Mouse (Mus musculus) NIH3T3 (cell line): ENCODE measurements at regions not wholly inside any gene's neighbourhood (a gene's known extent, or its start where the extent isn't known, plus 50 kb on each side); places are given as distances from the start of the nearest gene placed in this dataset.

Experiments
- DNase-seq: peaks from one replicate; pipeline ENCODE4 v3.0.0-alpha.2; 2012; ENCODE audit warnings: low read depth

DNA sequence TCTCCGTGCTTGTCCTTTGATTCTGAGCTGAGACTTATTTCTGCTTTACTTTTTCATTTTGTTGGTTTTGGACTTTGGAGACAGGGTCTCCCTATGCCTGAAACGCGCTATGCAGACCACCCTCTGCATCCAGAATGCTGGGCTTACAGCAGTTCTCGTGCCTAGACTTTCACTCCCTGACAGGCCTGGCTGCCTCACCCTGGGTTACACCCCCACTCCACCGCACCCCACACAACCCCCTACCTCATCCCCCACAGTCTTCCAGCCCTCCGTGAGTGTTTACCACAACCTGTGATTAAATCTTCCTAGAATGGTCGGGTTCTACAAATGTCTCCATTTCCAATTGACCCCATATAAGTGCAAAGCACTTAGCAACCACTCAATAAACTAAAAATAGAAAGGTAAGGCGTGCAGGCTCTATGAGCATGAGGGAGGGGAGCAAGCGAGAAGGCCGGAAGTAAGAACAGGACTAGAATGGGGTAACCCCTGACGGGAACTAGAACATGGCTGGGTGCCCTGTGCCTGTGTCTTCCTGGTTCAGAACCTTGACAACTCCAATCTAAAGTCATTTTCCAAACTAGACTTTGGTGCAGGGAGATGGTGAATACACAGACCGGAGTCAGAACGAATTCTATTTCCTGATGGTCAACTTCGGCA, 131.2 kb upstream of the Lef1 start:
- DNase-seq, result no peak

- no peak for DNase-seq
These were observed 132.2 kb upstream of the Lef1 start for GRCm38 (mm10) chr3:130977921-130978700.

- no peak for DNase-seq
These were observed 134.1 kb upstream of the Lef1 start for GRCm38 (mm10) chr3:130976206-130976605.

GRCm38 (mm10) chr3:130975291-130975690, 135.0 kb upstream of the Lef1 start:
- no peak for DNase-seq

- DNase-seq, result no peak
These were observed 138.1 kb upstream of the Lef1 start for GRCm38 (mm10) chr3:130972126-130972525.

GRCm38 (mm10) chr3:130965275-130965674, 145.0 kb upstream of the Lef1 start:
- no peak for DNase-seq

GRCm38 (mm10) chr3:130964088-130964487, 146.2 kb upstream of the Lef1 start:
- no peak for DNase-seq

- DNase-seq, result no peak
These were observed 146.6 kb upstream of the Lef1 start for GRCm38 (mm10) chr3:130963625-130964024.

DNA sequence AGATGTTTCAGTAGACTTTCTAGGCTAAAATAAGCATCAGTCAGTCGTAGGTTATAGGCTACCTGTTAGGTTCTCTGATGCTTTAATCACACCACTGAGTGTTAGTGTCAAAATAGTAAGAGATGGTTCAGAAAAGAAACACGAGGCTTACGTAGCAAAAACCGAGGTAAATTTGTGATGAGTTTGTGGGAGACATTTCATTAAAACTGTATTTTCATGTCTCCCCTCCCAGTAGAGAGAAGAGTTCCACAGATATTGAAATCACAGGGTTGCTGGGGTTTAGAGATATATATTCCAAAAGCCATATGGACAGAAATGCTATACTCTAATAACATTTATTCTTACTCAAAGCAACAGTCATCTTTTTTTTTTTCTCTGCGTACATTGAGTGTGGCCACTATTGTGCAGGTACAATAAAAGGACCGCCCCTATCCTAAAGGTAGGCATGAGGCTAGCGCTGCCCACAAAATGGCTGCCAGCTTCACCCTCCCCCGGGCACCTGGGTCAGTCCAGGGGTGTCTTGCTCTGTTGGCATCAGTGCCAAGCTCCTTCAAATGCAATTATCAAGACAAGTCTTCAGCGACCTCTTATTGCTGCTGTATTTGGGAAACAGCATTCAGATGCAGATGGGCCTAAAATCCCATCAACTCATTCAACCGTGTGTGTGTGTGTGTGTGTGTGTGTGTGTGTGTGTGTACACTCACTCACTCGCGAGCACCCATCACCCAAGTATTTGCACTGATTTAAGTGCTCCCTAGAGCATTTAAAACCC, 147.4 kb upstream of the Lef1 start:
- no peak for DNase-seq

- no peak for DNase-seq
These were observed 148.1 kb upstream of the Lef1 start for GRCm38 (mm10) chr3:130962151-130962633.

GRCm38 (mm10) chr3:130961704-130962103, 148.6 kb upstream of the Lef1 start:
- no peak for DNase-seq

GRCm38 (mm10) chr3:130955958-130956357, 154.3 kb upstream of the Lef1 start:
- DNase-seq, result peak; percentile 60

- peak; percentile 71 for DNase-seq
These were observed 158.9 kb upstream of the Lef1 start for GRCm38 (mm10) chr3:130951381-130951780.

DNA sequence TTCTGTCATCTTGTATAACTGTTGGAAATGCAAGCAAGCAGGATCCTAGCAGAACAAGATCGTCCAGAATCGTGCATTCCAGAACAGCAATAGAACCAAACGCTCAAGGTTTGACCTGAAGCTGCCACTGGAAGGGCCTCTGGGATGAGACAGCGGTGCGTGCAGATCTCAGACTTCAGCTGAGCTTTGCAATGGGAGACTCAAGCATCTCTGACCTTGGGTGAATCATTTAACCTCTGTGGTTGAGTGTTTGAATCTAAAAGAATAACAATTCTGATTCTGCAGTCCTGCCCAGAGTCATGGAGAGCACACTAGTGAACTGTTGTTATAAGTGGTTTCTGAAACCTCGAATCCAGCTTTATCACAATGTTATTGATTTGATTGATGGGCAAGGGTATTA, 159.4 kb upstream of the Lef1 start:
- peak; percentile 83 for DNase-seq

DNA sequence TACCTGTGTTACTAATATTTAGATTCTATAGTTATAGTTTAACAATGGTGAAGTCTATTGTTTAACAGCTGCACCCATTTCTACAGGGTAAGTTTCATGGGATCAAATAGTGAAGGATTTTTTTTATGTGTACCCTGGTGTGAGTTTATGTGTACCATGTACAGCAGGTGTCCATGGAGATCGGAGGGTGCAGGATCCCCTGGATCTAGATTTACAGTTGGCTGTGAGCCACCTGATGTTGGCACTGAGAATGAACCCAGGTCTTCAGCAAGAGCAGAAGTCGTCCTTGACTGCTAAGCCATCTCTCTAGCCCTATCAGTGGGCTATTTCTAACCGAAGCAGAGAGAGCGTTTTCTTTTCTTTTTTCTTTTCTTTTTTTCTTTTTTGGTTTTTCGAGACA, 162.4 kb upstream of the Lef1 start:
- no peak for DNase-seq

- no peak for DNase-seq
These were observed 163.0 kb upstream of the Lef1 start for GRCm38 (mm10) chr3:130947277-130947606.

- DNase-seq, result no peak
These were observed 163.5 kb upstream of the Lef1 start for GRCm38 (mm10) chr3:130946576-130947276.

DNA sequence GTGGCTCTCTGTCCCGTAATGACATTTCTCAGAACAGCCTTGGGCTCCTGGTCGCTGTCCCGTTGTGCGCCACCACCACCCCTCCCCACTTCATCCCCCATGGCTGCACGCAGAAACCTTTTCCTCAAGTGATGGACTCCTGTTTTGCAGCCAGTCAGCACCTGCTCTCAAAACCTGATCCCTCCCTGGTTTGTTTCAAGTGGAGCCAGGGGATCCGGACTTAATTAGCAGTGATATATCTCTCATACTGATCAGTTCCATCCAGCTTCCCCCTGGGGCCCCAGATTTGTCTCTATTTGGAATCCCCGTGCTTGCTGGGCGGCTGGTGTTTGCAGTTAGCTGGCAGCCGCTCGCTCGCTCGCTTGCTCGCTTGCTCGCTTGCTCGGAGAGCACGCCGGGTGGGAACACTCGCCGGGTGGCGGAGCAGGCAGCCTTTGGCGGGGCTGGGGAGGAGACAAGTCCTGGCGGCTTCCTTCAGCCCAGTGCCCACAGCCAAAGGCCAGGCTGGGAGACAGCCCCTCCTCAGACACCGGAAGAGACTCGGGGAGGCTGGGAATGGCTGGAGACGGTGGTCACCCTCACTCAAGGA, 164.3 kb upstream of the Lef1 start:
- no peak for DNase-seq

DNA sequence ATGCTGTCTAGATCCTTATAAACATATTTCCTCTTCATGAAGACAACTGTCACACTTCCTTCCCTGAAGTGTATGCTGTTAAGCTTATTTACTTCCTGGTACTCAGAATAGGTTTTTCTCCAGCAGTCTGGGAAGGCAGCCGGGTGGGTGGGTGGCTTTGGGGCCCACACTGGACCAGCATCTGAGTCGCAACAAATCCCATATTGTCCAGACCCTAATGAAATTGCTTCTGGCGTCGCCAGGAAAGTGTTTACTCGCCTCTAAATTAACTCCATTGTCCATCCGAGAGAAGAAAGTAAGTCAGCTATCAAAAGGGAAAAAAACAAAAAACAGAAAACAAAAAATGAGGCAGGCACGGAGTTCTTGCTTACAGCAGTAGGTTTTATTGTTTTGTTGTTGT, 164.9 kb upstream of the Lef1 start:
- no peak for DNase-seq

- no peak for DNase-seq
These were observed 166.0 kb upstream of the Lef1 start for GRCm38 (mm10) chr3:130944241-130944640.

DNA sequence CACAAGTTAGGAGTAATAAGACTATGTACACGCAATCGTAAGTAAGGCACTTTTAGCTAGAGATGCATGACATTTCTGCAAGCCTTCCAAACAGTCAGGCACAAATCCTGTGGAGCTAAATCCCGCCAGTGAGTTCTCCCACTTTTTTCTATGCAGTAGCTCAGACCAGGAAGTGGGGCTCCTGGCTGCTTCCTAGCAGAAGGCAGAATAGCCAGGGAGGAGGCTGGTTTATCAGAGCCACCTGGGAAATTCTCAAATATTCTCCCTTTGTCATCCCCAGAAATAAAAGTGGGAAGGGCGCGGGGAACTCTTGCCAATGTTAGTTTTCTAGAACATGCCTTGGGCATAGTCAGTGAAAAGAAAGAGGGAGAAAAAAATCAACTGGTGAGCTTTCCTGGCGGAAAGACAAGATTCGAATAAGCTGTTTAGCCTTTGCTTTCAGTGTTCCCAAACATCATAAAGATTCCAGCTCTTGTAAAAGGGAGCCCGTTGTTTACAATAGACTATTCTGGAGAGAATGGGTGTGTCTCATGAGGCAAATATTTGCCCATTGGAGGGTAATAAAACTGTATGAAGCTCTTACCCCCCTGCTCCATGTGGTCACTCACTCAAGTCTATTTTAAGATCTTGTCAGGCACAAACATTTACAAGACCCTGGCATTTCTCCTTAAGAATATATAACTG, 167.2 kb upstream of the Lef1 start:
- DNase-seq, result peak; percentile 74
